Mouse (Mus musculus): ENCODE measurements around the gene Rab31. TPM values are rescaled to one million over a fixed set of nuclear protein-coding genes. Genes with fewer than 3 reads are reported as not detected.
A peak's percentile ranks its signal among the peaks of the same experiment; 100 is the strongest.

Rab31 gene
- polyA plus RNA-seq, 1 experiment = 17.6 TPM

DNA sequence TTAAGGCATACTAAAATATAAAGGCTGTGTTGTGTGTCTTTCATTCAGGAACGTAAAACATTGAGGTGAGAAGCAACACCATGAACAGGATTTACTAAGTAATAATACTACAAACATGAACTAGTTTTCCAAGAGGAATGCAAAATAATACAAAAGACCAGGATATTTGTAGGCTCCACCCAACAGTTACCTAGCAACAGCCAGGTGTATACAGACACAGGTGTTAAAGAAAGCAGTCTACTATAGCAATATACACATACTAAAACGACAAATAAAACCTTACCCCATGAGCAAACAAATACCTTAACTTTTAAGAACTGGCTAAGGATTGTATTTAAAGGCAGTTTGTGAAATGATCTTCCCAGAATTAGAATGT is 164.3 kb downstream of the Rab31 start:
- Histone ChIP-seq H3K27me3 (replicated peaks; ENCODE audit: control insufficient read depth, insufficient read depth, low read length) (no peaks in the 10 kb centered on the region), H3K27ac (ENCODE audit: insufficient read depth, low read depth, low read length) (no peak overlapping the region), H3K36me3 (ENCODE audit: control insufficient read depth, insufficient read depth, low read length) (no peaks in the 10 kb centered on the region), H3K4me1 (ENCODE audit: control insufficient read depth, insufficient read depth, low read length) (peaks cover 28% of the 10 kb centered on the region), H3K4me3 (ENCODE audit: insufficient read depth, low read depth, low read length) (no peak overlapping the region)
- DNase-seq = no peak
- TF ChIP-seq CTCF (conservative IDR thresholded peaks at IDR 0.05; ENCODE audit: insufficient read depth, insufficient read length, low read depth, low read length) (no peak), POLR2A (IDR thresholded peaks at IDR 0.05; ENCODE audit: low read depth, low read length) (no peak)
- 72% methylated on average over 2 of the region's 2 CpGs for WGBS

DNA sequence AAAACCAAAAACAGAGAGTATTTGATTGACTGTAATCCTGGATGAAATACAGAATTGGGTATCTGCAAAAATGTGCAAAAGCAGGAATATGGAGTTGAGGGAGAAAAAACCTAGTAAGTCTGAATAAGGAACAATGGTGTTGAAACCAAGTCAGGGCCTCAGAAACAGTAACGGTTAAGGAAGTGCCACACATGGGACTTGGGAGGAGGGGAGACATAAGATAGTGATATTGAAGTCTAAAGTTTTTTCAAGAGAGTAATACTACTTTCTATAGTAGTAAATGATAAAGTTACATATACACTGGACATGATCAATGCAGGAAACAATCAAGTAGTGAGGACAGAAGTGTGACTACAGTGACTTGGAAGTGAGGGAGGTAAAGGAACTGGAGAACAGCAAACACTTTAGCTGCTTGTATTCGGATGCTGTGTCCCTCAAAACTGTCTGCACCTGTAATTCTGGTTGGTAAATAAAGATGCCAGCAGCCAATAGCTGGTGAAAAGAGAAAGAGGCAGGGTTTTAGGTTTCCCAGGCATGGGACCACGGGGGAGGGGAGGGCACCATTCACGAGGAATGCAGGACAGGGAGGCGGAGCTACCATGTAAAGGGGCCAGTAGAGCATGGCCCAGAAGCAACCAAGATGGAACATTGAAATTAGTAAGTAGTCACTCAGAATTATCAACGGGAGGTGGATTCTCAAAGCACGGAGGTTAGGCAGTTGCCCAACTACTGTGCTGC is 164.8 kb downstream of the Rab31 start:
- no peak for TF ChIP-seq CTCF (conservative IDR thresholded peaks at IDR 0.05; ENCODE audit: insufficient read depth, insufficient read length, low read depth, low read length)
- peaks cover 28% of the 10 kb centered on the region for H3K4me1 ChIP-seq (ENCODE audit: control insufficient read depth, insufficient read depth, low read length)
- H3K4me3 ChIP-seq (ENCODE audit: insufficient read depth, low read depth, low read length) = no peak overlapping the region
- no peaks in the 10 kb centered on the region for H3K36me3 ChIP-seq (ENCODE audit: control insufficient read depth, insufficient read depth, low read length)
- WGBS = 30% methylated on average over 7 of the region's 7 CpGs
- H3K27ac ChIP-seq (ENCODE audit: insufficient read depth, low read depth, low read length) = no peak overlapping the region
- peak; percentile 19 for DNase-seq
- H3K27me3 ChIP-seq (replicated peaks; ENCODE audit: control insufficient read depth, insufficient read depth, low read length) = no peaks in the 10 kb centered on the region

DNA sequence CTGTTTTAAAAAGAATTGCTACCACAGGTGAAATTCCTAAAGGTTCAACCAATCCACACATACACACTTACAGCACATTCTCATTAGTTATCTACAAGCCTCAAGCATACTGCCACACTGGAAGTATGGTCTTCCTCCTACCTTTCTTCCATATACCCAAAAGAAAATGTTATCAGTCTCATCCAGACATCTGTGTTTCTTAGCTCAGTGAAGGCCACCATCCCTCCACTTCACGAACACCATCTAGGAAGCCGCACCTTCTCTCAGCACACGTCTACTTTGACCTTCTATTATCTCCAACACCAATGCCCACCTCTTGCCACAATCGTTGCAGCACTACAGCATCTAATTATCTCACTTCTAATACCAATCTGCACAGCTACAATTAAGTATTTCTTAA is 166.5 kb downstream of the Rab31 start:
- WGBS = 68% methylated on average over 4 of the region's 4 CpGs

DNA sequence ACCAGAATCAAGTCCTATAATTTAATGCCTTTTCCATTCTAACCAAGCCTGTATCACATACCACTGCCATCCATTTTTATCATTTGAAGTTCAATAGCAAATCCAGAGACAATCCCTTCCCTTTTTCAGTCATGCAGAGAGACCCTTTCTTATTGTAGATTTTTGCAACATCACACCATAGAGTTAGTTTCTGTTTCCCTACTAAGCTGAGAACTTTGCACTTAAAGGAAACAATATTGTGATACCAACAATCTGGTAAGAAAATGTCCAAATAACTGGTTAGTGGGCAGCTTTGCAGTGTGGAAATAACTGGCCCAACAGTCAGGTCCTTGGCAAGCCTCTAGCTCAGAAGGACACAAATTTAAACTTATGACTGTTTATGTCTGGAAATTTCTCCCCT is 167.7 kb downstream of the Rab31 start:
- no peak overlapping the region for H3K27ac ChIP-seq (ENCODE audit: insufficient read depth, low read depth, low read length)
- no peak for DNase-seq
- no peaks in the 10 kb centered on the region for H3K36me3 ChIP-seq (ENCODE audit: control insufficient read depth, insufficient read depth, low read length)
- no peaks in the 10 kb centered on the region for H3K27me3 ChIP-seq (replicated peaks; ENCODE audit: control insufficient read depth, insufficient read depth, low read length)
- H3K4me1 ChIP-seq (ENCODE audit: control insufficient read depth, insufficient read depth, low read length) = peaks cover 24% of the 10 kb centered on the region
- H3K4me3 ChIP-seq (ENCODE audit: insufficient read depth, low read depth, low read length) = no peak overlapping the region
- TF ChIP-seq CTCF (conservative IDR thresholded peaks at IDR 0.05; ENCODE audit: insufficient read depth, insufficient read length, low read depth, low read length) (no peak), POLR2A (IDR thresholded peaks at IDR 0.05; ENCODE audit: low read depth, low read length) (no peak)

More for the DNA sequence above, 166.5 kb downstream of the Rab31 start:
- DNase-seq = no peak
- no peaks in the 10 kb centered on the region for H3K27me3 ChIP-seq (replicated peaks; ENCODE audit: control insufficient read depth, insufficient read depth, low read length)
- no peak overlapping the region for H3K27ac ChIP-seq (ENCODE audit: insufficient read depth, low read depth, low read length)
- no peaks in the 10 kb centered on the region for H3K36me3 ChIP-seq (ENCODE audit: control insufficient read depth, insufficient read depth, low read length)
- peaks cover 26% of the 10 kb centered on the region for H3K4me1 ChIP-seq (ENCODE audit: control insufficient read depth, insufficient read depth, low read length)
- H3K4me3 ChIP-seq (ENCODE audit: insufficient read depth, low read depth, low read length) = no peak overlapping the region
- TF ChIP-seq POLR2A (IDR thresholded peaks at IDR 0.05; ENCODE audit: low read depth, low read length) (no peak), CTCF (conservative IDR thresholded peaks at IDR 0.05; ENCODE audit: insufficient read depth, insufficient read length, low read depth, low read length) (no peak)

DNA sequence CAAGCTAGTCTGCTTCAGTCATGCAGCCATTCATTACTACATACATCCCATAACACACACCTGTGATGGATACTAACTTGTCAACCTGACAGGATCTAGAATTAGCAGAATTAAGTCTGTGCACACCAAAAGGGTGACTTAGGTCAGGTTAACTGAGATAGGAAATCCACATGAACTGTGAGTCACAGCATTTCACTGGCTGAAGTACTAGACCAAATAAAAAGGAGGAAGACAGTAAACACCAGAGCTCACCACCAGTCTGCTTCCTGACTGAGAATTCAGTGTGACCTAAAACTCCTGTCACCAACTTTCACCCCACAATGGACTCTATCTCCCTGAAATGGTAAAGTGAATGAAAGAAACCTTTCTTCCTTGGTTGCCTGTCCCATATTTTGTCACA is 168.2 kb downstream of the Rab31 start:
- Histone ChIP-seq H3K4me1 (ENCODE audit: control insufficient read depth, insufficient read depth, low read length) (peaks cover 24% of the 10 kb centered on the region), H3K36me3 (ENCODE audit: control insufficient read depth, insufficient read depth, low read length) (no peaks in the 10 kb centered on the region), H3K27ac (ENCODE audit: insufficient read depth, low read depth, low read length) (no peak overlapping the region), H3K27me3 (replicated peaks; ENCODE audit: control insufficient read depth, insufficient read depth, low read length) (no peaks in the 10 kb centered on the region), H3K4me3 (ENCODE audit: insufficient read depth, low read depth, low read length) (no peak overlapping the region)
- TF ChIP-seq POLR2A (IDR thresholded peaks at IDR 0.05; ENCODE audit: low read depth, low read length) (no peak), CTCF (conservative IDR thresholded peaks at IDR 0.05; ENCODE audit: insufficient read depth, insufficient read length, low read depth, low read length) (no peak)
- no peak for DNase-seq

Other genes with a start within 250 kb of the Rab31 start
- 0.04 TPM in 1 of 2 replicates, not detected in the other for gene Tmem232, start 232.0 kb downstream of the Rab31 start, polyA plus RNA-seq (2012; rRNA removed)
- 21.2 and 27.5 TPM in 2 replicates for gene Vapa, start 159.2 kb downstream of the Rab31 start, polyA plus RNA-seq (2012; rRNA removed)
- 0.05 and 0.07 TPM in 2 replicates for gene Txndc2, start 130.6 kb downstream of the Rab31 start, polyA plus RNA-seq (2012; rRNA removed)
- 34.3 and 37.6 TPM in 2 replicates for gene Ppp4r1, start 9.8 kb upstream of the Rab31 start, polyA plus RNA-seq (2012; rRNA removed)
- 29.8 and 30.7 TPM in 2 replicates for gene Ralbp1, start 113.0 kb upstream of the Rab31 start, polyA plus RNA-seq (2012; rRNA removed)
- gene Twsg1, start 178.5 kb upstream of the Rab31 start, polyA plus RNA-seq (2012; rRNA removed) = 53.3 and 59.5 TPM in 2 replicates